Mouse (Mus musculus): ENCODE measurements around the gene Tmem50a. TPM values are rescaled to one million over a fixed set of nuclear protein-coding genes. Genes with fewer than 3 reads are reported as not detected.

Tmem50a gene
- total RNA-seq, 2 experiments from 2014 or later = 219 to 276 TPM

GRCm38 (mm10) chr4:134879410-134879981, 35.3 kb downstream of the Tmem50a start:
- ATAC-seq (replicated peaks; ENCODE audit: poor library complexity) = peak; percentile 78

- ATAC-seq (replicated peaks; ENCODE audit: poor library complexity) = no peak
Observed at GRCm38 (mm10) chr4:134876171-134876570, 38.7 kb downstream of the Tmem50a start.

- ATAC-seq (replicated peaks; ENCODE audit: poor library complexity) = no peak
Observed at GRCm38 (mm10) chr4:134871950-134872349, 42.9 kb downstream of the Tmem50a start.

- ATAC-seq (replicated peaks; ENCODE audit: poor library complexity) = no peak
Observed at GRCm38 (mm10) chr4:134871477-134871876, 43.3 kb downstream of the Tmem50a start.

- ATAC-seq (replicated peaks; ENCODE audit: poor library complexity) = 0 out of 2 replicates have a peak, but pooled peaks have one; percentile 20
Observed at GRCm38 (mm10) chr4:134869815-134870375, 44.9 kb downstream of the Tmem50a start.

- ATAC-seq (replicated peaks; ENCODE audit: poor library complexity) = peak; percentile 82
Observed at GRCm38 (mm10) chr4:134869068-134869730, 45.6 kb downstream of the Tmem50a start.

GRCm38 (mm10) chr4:134868490-134868889, 46.3 kb downstream of the Tmem50a start:
- no peak for ATAC-seq (replicated peaks; ENCODE audit: poor library complexity)

- no peak for ATAC-seq (replicated peaks; ENCODE audit: poor library complexity)
Observed at GRCm38 (mm10) chr4:134868065-134868464, 46.8 kb downstream of the Tmem50a start.

GRCm38 (mm10) chr4:134867661-134868060, 47.2 kb downstream of the Tmem50a start:
- no peak for ATAC-seq (replicated peaks; ENCODE audit: poor library complexity)

- no peak for ATAC-seq (replicated peaks; ENCODE audit: poor library complexity)
Observed at GRCm38 (mm10) chr4:134867213-134867612, 47.6 kb downstream of the Tmem50a start.

GRCm38 (mm10) chr4:134865789-134866188, 49.0 kb downstream of the Tmem50a start:
- ATAC-seq (replicated peaks; ENCODE audit: poor library complexity) = no peak

- ATAC-seq (replicated peaks; ENCODE audit: poor library complexity) = peak; percentile 61
Observed at GRCm38 (mm10) chr4:134865340-134865739, 49.5 kb downstream of the Tmem50a start.

- peak; percentile 75 for ATAC-seq (replicated peaks; ENCODE audit: poor library complexity)
Observed at GRCm38 (mm10) chr4:134863937-134864729, 50.7 kb downstream of the Tmem50a start, which contains the start of gene Rhd. Gene Rhd, plus strand, starts transcription at chr4:134864536.

GRCm38 (mm10) chr4:134862996-134863395, 51.8 kb downstream of the Tmem50a start:
- no peak for ATAC-seq (replicated peaks; ENCODE audit: poor library complexity)

GRCm38 (mm10) chr4:134861884-134862283, 52.9 kb downstream of the Tmem50a start:
- ATAC-seq (replicated peaks; ENCODE audit: poor library complexity) = no peak

GRCm38 (mm10) chr4:134858494-134858893, 56.3 kb downstream of the Tmem50a start:
- no peak for ATAC-seq (replicated peaks; ENCODE audit: poor library complexity)

GRCm38 (mm10) chr4:134856501-134856900, 58.3 kb downstream of the Tmem50a start:
- no peak for ATAC-seq (replicated peaks; ENCODE audit: poor library complexity)

GRCm38 (mm10) chr4:134856056-134856455, 58.8 kb downstream of the Tmem50a start:
- no peak for ATAC-seq (replicated peaks; ENCODE audit: poor library complexity)

- ATAC-seq (replicated peaks; ENCODE audit: poor library complexity) = no peak
Observed at GRCm38 (mm10) chr4:134855371-134855770, 59.5 kb downstream of the Tmem50a start.

- ATAC-seq (replicated peaks; ENCODE audit: poor library complexity) = peak; percentile 87
Observed at GRCm38 (mm10) chr4:134853637-134854485, 61.0 kb downstream of the Tmem50a start.

Measured in megakaryocyte progenitor cell, adult 5-6 weeks (primary cell).